Mouse (Mus musculus): Measurements from ENCODE around the gene Ociad2.

GRCm38 (mm10) chr5:73376041-73376440 is 35.2 kb upstream of the Ociad2 start:
- TF ChIP-seq CTCF (IDR thresholded peaks at IDR 0.05; ENCODE audit: borderline replicate concordance, insufficient read depth, low read length), result no peak
- no peak for TF ChIP-seq POLR2A (IDR thresholded peaks at IDR 0.05; ENCODE audit: low read depth, low read length)

Data from embryonic fibroblast, embryonic 13.5 days (primary cell).